Mouse (Mus musculus) heart, embryonic 12.5 days (tissue): ENCODE measurements around the gene Gm49368. TPM values are rescaled to one million over a fixed set of nuclear protein-coding genes. Genes with fewer than 3 reads are reported as not detected.
"Not testable (repeated sequence)": the region's sequence is repeated elsewhere in the genome, so short reads cannot be mapped to it uniquely, and the experiment has no call there.

Source experiments
- ATAC-seq: fragments of 200-750 bp; cut with Nextera tagmentation; 2 replicates; pipeline ENCODE4 v1.8.0; 2017; ENCODE audit warnings: moderate TSS enrichment, moderate library complexity; ENCODE audit not compliant: insufficient number of reproducible peaks, low FRiP score
- H3K27ac ChIP-seq: fragments of 300-500 bp; sonication (generic); 2 replicates; pipeline ENCODE4 v1.5.1; 2016; ENCODE audit warnings: mild to moderate bottlenecking, moderate library complexity; ENCODE audit not compliant: poor library complexity, severe bottlenecking
- H3K27me3 ChIP-seq: fragments of 300-500 bp; sonication (generic); replicated peaks from 2 replicates; pipeline ENCODE4 v1.6.1; 2016; ENCODE audit warnings: mild to moderate bottlenecking, moderate library complexity
- H3K36me3 ChIP-seq: fragments of 300-500 bp; sonication (generic); 2 replicates; pipeline ENCODE4 v1.6.1; 2016; ENCODE audit warnings: mild to moderate bottlenecking, moderate library complexity
- H3K4me1 ChIP-seq: fragments of 300-500 bp; sonication (generic); replicated peaks from 2 replicates; pipeline ENCODE4 v1.6.1; 2016; ENCODE audit warnings: mild to moderate bottlenecking
- H3K4me2 ChIP-seq: fragments of 300-500 bp; sonication (generic); 2 replicates; pipeline ENCODE4 v1.6.1; 2016; ENCODE audit warnings: mild to moderate bottlenecking, moderate library complexity
- H3K4me3 ChIP-seq: fragments of 300-500 bp; sonication (generic); 2 replicates; pipeline ENCODE4 v1.5.1; 2016; ENCODE audit warnings: mild to moderate bottlenecking
- H3K9ac ChIP-seq: fragments of 300-500 bp; sonication (generic); 2 replicates; pipeline ENCODE4 v1.6.1; 2016; ENCODE audit warnings: mild to moderate bottlenecking, moderate library complexity
- H3K9me3 ChIP-seq: fragments of 300-500 bp; sonication (generic); replicated peaks from 2 replicates; pipeline ENCODE4 v1.6.1; 2016; ENCODE audit warnings: mild to moderate bottlenecking, moderate library complexity
- WGBS: fragments of 180-500 bp; shearing (Covaris S2); methylation state at CpG from one replicate; pipeline ENCODE4 v1.1.7; 2016; 5-methylcytosine and 5-hydroxymethylcytosine counted together
- polyA plus RNA-seq: library from polyadenylated mRNA; unstranded; fragments of >200 nt; fragmentation: Nextera tagmentation; extraction: Ambion mirVana; gene quantifications from 2 replicates; pipeline ENCODE4 v1.2.1, GENCODE M21; 2016

Gm49368 gene
- polyA plus RNA-seq, 1 experiment from 2014 or later, result not detected

DNA sequence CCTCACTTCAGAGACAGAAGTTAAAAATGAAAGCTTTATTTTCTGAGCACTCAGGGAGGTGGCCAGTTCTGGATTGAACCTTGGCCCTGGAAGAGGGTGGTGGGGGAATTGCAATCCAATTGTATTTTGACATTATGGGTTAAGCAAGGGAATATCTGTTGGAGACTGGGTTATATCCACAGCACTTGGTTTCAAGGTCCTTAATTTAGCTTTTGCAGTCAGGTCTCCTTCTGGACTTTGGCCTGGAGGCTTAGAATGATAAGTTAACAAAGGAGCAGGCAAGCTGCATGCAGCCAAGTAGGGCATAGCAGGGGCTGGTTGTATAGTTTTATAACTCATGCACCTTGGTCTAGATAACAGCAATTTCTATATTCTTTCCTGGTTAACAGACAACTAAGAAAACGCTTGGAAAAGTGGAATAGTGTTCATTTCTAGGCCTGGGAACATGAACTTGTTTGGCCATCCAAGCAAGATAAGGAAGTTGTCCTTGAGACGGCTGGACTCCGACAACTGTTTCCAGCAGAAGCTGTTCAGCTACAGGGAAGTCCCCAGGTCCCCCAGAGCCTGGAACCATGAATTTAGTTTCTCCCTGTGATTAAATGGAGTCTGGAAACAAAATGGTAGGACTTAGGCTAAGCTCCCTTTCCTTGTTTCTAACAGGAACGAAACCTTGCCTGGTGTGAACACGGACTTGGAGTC, 30.0 kb upstream of the Gm49368 start:
- Histone ChIP-seq H3K27me3 (no peaks in the 10 kb centered on the region), H3K4me2 (no peak overlapping the region), H3K36me3 (no peaks in the 10 kb centered on the region), H3K4me3 (no peak overlapping the region), H3K27ac (no peak overlapping the region), H3K9ac (no peak overlapping the region), H3K4me1 (no peaks in the 10 kb centered on the region), H3K9me3 (no peaks in the 10 kb centered on the region)
- WGBS, result 73% methylated on average over 5 of the region's 5 CpGs
- no peak for ATAC-seq

DNA sequence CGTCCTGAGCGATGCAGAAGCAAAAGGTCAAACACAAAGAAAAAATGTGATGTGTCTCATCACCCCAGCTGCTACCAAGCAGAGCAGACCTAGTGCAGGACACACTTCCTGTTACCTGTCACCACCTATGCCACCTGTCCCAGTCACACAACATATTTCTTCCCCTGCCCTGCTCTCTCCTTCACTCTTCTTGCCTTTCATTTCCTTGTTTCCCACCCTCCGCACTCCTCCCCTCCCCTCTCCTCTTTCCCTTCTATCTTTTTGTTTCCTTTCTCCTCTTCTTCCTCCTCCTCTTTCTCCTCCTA, 29.5 kb upstream of the Gm49368 start:
- H3K27me3 ChIP-seq, result no peaks in the 10 kb centered on the region
- no peak for ATAC-seq
- H3K4me3 ChIP-seq, result no peak overlapping the region
- H3K9me3 ChIP-seq, result no peaks in the 10 kb centered on the region
- no peak overlapping the region for H3K9ac ChIP-seq
- WGBS, result 86% methylated on average over 3 of the region's 3 CpGs
- H3K27ac ChIP-seq, result no peak overlapping the region
- H3K4me2 ChIP-seq, result no peak overlapping the region
- no peaks in the 10 kb centered on the region for H3K36me3 ChIP-seq
- H3K4me1 ChIP-seq, result no peaks in the 10 kb centered on the region

DNA sequence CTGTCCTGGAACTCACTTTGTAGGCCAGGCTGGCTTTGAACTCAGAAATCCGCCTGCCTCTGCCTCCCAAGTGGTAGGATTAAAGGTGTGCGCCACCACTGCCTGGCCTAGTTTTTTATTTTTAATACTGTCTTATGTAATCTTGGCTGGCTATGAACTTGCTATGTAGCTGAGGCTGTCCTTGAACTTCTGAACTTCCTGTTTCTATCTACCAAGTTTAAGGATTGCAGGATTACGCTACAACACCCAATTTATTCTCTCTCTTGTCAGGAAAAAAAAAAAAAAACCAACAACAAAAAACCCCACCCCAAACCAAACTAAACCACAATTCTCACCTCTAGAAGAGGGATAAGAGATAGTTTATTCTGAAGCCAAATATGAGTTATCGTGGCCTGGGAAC, 28.9 kb upstream of the Gm49368 start:
- no peaks in the 10 kb centered on the region for H3K4me1 ChIP-seq
- no peaks in the 10 kb centered on the region for H3K36me3 ChIP-seq
- no peak overlapping the region for H3K4me3 ChIP-seq
- no peak overlapping the region for H3K27ac ChIP-seq
- ATAC-seq, result no peak
- no peaks in the 10 kb centered on the region for H3K9me3 ChIP-seq
- 88% methylated on average over 4 of the region's 4 CpGs for WGBS
- H3K27me3 ChIP-seq, result no peaks in the 10 kb centered on the region
- no peak overlapping the region for H3K4me2 ChIP-seq
- H3K9ac ChIP-seq, result no peak overlapping the region

GRCm38 (mm10) chr7:128042161-128042820, 20.2 kb upstream of the Gm49368 start:
- H3K27ac ChIP-seq, H3K36me3 ChIP-seq, ATAC-seq, H3K9me3 ChIP-seq, H3K9ac ChIP-seq, H3K4me1 ChIP-seq, H3K4me2 ChIP-seq, H3K27me3 ChIP-seq, H3K4me3 ChIP-seq: not testable (repeated sequence)
- WGBS, result 71% methylated on average over 15 of the region's 15 CpGs

DNA sequence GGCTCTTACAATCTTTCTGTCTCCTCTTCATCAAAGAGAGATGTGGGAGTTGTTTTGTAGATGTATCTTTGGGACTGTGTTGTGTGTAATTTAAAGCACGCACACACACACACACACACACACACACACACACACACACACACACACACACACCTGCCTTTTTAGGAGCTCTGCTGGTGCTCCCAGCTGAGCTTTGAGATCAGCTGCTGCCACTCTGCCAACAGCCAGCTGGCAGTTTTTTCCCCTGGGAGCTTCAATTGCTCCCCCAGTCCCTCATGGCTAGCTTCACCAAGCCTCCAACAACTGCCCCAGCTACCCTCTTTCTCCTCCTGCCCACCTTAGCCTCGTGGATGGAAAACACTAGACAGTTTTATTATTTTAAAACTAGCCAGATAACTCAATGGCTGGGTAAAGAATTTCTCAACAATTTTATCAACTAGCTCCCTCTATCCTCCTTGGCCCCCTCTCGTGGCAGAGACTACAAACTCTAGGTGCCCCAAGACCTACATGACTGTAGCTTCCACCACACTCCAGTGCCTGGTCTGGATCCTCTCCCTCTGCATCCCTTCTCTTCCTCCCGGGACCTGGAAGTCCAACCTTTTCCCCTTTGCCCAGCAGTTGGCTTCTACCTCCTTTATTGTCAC, 18.2 kb upstream of the Gm49368 start:
- H3K27me3 ChIP-seq, result no peaks in the 10 kb centered on the region
- no peak overlapping the region for H3K4me3 ChIP-seq
- no peaks in the 10 kb centered on the region for H3K4me1 ChIP-seq
- no peak for ATAC-seq
- no peaks in the 10 kb centered on the region for H3K36me3 ChIP-seq
- H3K9ac ChIP-seq, result no peak overlapping the region
- no peaks in the 10 kb centered on the region for H3K9me3 ChIP-seq
- H3K27ac ChIP-seq, result no peak overlapping the region
- no peak overlapping the region for H3K4me2 ChIP-seq
- 66% methylated on average over 4 of the region's 4 CpGs for WGBS

DNA sequence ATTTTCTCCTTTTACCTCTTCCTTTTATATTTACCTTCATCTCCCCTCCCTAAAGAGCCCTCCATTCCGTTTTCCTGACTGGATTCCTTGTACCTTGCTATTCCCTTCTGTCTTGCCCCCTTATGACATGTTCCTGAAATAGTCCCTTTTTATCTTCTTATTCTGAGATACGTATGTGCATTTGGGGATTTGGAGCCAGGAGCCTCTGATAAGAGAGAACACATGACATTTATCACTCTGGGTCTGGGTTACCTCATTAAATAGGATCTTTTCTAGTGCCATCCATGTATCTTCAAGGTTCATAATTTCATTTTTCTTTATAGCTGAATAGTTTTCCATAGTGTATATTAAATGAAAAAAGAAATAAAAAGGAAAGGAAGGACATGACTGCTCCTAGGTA, 16.8 kb upstream of the Gm49368 start:
- no peak for ATAC-seq
- H3K9ac ChIP-seq, result no peak overlapping the region
- WGBS, result 29% methylated on average over 2 of the region's 2 CpGs
- H3K27ac ChIP-seq, result no peak overlapping the region
- H3K36me3 ChIP-seq, result no peaks in the 10 kb centered on the region
- no peak overlapping the region for H3K4me2 ChIP-seq
- no peaks in the 10 kb centered on the region for H3K4me1 ChIP-seq
- H3K9me3 ChIP-seq, result no peaks in the 10 kb centered on the region
- H3K27me3 ChIP-seq, result no peaks in the 10 kb centered on the region
- no peak overlapping the region for H3K4me3 ChIP-seq

- Histone ChIP-seq H3K27me3 (no peaks in the 10 kb centered on the region), H3K36me3 (no peaks in the 10 kb centered on the region), H3K27ac (no peak overlapping the region), H3K9ac (no peak overlapping the region), H3K9me3 (no peaks in the 10 kb centered on the region), H3K4me3 (no peak overlapping the region), H3K4me1 (no peaks in the 10 kb centered on the region), H3K4me2 (no peak overlapping the region)
- ATAC-seq, result no peak
- WGBS, result 87% methylated on average over 4 of the region's 4 CpGs
Measured at GRCm38 (mm10) chr7:128048819-128049218, 13.7 kb upstream of the Gm49368 start.

GRCm38 (mm10) chr7:128049254-128049653, 13.2 kb upstream of the Gm49368 start:
- H3K9ac ChIP-seq, result no peak overlapping the region
- H3K4me1 ChIP-seq, result no peaks in the 10 kb centered on the region
- H3K9me3 ChIP-seq, result no peaks in the 10 kb centered on the region
- no peak overlapping the region for H3K4me3 ChIP-seq
- no peaks in the 10 kb centered on the region for H3K36me3 ChIP-seq
- no peak for ATAC-seq
- H3K27me3 ChIP-seq, result no peaks in the 10 kb centered on the region
- H3K4me2 ChIP-seq, result no peak overlapping the region
- H3K27ac ChIP-seq, result no peak overlapping the region
- 63% methylated on average over 2 of the region's 2 CpGs for WGBS

GRCm38 (mm10) chr7:128050739-128051138, 11.7 kb upstream of the Gm49368 start:
- Histone ChIP-seq H3K27ac (no peak overlapping the region), H3K36me3 (no peaks in the 10 kb centered on the region)

GRCm38 (mm10) chr7:128053061-128053460, 9.4 kb upstream of the Gm49368 start:
- H3K4me1 ChIP-seq, result no peaks in the 10 kb centered on the region
- ATAC-seq, result no peak
- H3K4me3 ChIP-seq, result no peak overlapping the region
- no peak overlapping the region for H3K27ac ChIP-seq
- no peaks in the 10 kb centered on the region for H3K36me3 ChIP-seq
- WGBS, result 76% methylated on average over 5 of the region's 5 CpGs
- H3K27me3 ChIP-seq, result no peaks in the 10 kb centered on the region
- no peak overlapping the region for H3K9ac ChIP-seq
- H3K9me3 ChIP-seq, result no peaks in the 10 kb centered on the region
- no peak overlapping the region for H3K4me2 ChIP-seq

More at GRCm38 (mm10) chr7:128050739-128051138, 11.7 kb upstream of the Gm49368 start:
- H3K4me3 ChIP-seq, result no peak overlapping the region
- H3K4me2 ChIP-seq, result no peak overlapping the region
- 66% methylated on average over 4 of the region's 4 CpGs for WGBS
- H3K9me3 ChIP-seq, result no peaks in the 10 kb centered on the region
- H3K9ac ChIP-seq, result no peak overlapping the region
- ATAC-seq, result no peak
- H3K4me1 ChIP-seq, result no peaks in the 10 kb centered on the region
- no peaks in the 10 kb centered on the region for H3K27me3 ChIP-seq

DNA sequence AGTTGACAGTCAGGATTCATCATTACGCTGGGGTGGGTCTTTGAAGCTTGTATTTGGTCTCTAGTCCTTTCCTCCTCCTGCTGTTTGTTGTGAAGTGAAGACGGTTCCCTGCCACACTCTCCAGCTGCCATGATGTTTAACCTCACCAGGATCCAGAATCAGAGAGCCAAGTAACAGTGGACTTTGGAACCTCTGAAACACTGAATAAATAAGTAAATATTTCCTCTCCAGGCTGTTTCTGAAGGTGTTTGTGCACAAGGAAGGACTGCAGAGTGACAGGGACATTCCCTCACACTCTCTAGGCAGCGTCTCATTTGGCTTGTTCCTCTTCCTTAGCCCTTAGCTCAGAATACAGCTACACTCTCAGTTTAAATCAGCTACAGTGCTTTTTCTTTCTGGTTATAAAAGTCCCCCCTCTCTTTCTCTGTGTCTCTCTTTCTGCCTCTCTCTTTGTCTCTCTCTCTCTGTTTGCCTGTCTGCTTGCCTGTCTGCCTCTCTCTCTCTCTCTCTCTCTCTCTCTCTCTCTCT, 5.5 kb upstream of the Gm49368 start:
- no peaks in the 10 kb centered on the region for H3K27me3 ChIP-seq
- ATAC-seq, result no peak
- WGBS, result 71% methylated on average over 3 of the region's 3 CpGs
- no peaks in the 10 kb centered on the region for H3K4me1 ChIP-seq
- no peak overlapping the region for H3K4me3 ChIP-seq
- no peaks in the 10 kb centered on the region for H3K9me3 ChIP-seq
- no peak overlapping the region for H3K27ac ChIP-seq
- H3K9ac ChIP-seq, result no peak overlapping the region
- no peaks in the 10 kb centered on the region for H3K36me3 ChIP-seq
- no peak overlapping the region for H3K4me2 ChIP-seq
